Comparison of ENCODE assay signal across 8 mouse cellular contexts in genomic region chr5:91402339-91403211, GRCm38 (mm10). TPM values are rescaled to one million over a fixed set of nuclear protein-coding genes. Genes with fewer than 3 reads are reported as not detected.
DNase-seq lines count a peak whose midpoint lies in the region; ATAC-seq and TF ChIP-seq lines count a peak whose summit lies in the region.

TSS of gene Btc (minus strand) at chr5:91402994.

- TF ChIP-seq CTCF in hindbrain, postnatal 0 days (IDR thresholded peaks at IDR 0.05; ENCODE audit: low read depth): peak; percentile 51; the same call in 1 of the 2 replicates

- H3K4me1 ChIP-seq in hindbrain, postnatal 0 days (ENCODE audit: insufficient read depth, low read length): peaks cover 5% of the 10 kb centered on the region; the same call in 1 of the 2 replicates

- peak within 1 kb of the TSS; percentile 32 for H3K4me3 ChIP-seq in hindbrain, postnatal 0 days (ENCODE audit: low read length)

- H3K27ac ChIP-seq in hindbrain, postnatal 0 days: no peak within 1 kb of the TSS

- ATAC-seq in hindbrain, postnatal 0 days: peak; percentile 70; the same call in 1 of the 2 replicates
- ATAC-seq in megakaryocyte progenitor cell, adult 5-6 weeks (replicated peaks; ENCODE audit: poor library complexity): peak; percentile 84

- H3K9ac ChIP-seq in hindbrain, postnatal 0 days (replicated peaks; ENCODE audit: low read length): 0 out of 2 replicates have a peak within 1 kb of the TSS, but pooled peaks have one; percentile 15

- no peaks in the 10 kb centered on the region for H3K9me3 ChIP-seq in hindbrain, postnatal 0 days (ENCODE audit: low read length)

- peak within 1 kb of the TSS; percentile 53 for H3K4me2 ChIP-seq in hindbrain, postnatal 0 days (ENCODE audit: low read depth, low read length)

- no peaks in the 10 kb centered on the region for H3K27me3 ChIP-seq in hindbrain, postnatal 0 days (ENCODE audit: insufficient read depth, low read length)

- WGBS in hindbrain, postnatal 0 days: 15% methylated on average over 19 of the region's 19 CpGs

- no peaks in the 10 kb centered on the region for H3K36me3 ChIP-seq in hindbrain, postnatal 0 days (ENCODE audit: insufficient read depth, low read length)

- DNase-seq in MN1 (ENCODE audit: low spot score): peak; percentile 45
- peak; percentile 34 to 40 for DNase-seq in cerebellum, postnatal 25 days
- DNase-seq in gastrocnemius, adult 8-10 months (ENCODE audit: low spot score in 2 of 2): peak; percentile 79 to 83
- DNase-seq in hindbrain, postnatal 0 days (ENCODE audit: low spot score): peak; percentile 30
- peak; percentile 35 to 37 for DNase-seq in left cerebral cortex, adult 8-10 months (ENCODE audit: low spot score in 2 of 2)
- peak; percentile 39 to 58 for DNase-seq in right cerebral cortex, adult 2 months (ENCODE audit: low spot score in 2 of 2)
- DNase-seq in urinary bladder, postnatal 14 days (ENCODE audit: low spot score): peak; percentile 72

RNA-seq across cellular contexts. Expression of gene Btc, which starts in this region (rescaled TPM):
- 1 to 10 TPM in 2 of 4 experiments, under 1 TPM in 2; 0.21 to 1.3 (median 0.89) TPM for total RNA-seq in gastrocnemius, adult 8-10 months (2022)
- 0.14 and 0.58 TPM in 2 replicates for total RNA-seq in hindbrain, postnatal 0 days (2014; rRNA removed)
- 0.15 and 0.19 TPM in 2 replicates for polyA plus RNA-seq in hindbrain, postnatal 0 days (2015; fragmentation: Nextera tagmentation; extraction: Ambion mirVana)
- 1 to 10 TPM in 1 of 4 experiments, under 1 TPM in 3; 0.50 to 1.2 (median 0.77) TPM for total RNA-seq in left cerebral cortex, adult 8-10 months (2022)
- total RNA-seq in megakaryocyte progenitor cell, adult 5-6 weeks (2015): 0.17 and 0.25 TPM in 2 replicates
- 0.64 TPM in 1 of 2 replicates, not detected in the other for total RNA-seq in megakaryocyte progenitor cell, adult 5-6 weeks (2017)

Comparison
In these comparisons a context has a peak if more than half of its experiments do, and no peak if none do; other contexts are left out.
1. Peak in DNase-seq, ATAC-seq, H3K4me3 ChIP-seq, H3K9ac ChIP-seq and H3K4me2 ChIP-seq in hindbrain, postnatal 0 days; RNA of the gene not detected or under 1 TPM.
2. Peak in ATAC-seq in megakaryocyte progenitor cell, adult 5-6 weeks; RNA of the gene not detected or under 1 TPM.
3. DNase-seq: peak in every context shown above with its lines; median percentile 81 in gastrocnemius, adult 8-10 months; 72 in urinary bladder, postnatal 14 days; 48 in right cerebral cortex, adult 2 months; 45 in MN1; 37 in cerebellum, postnatal 25 days; 36 in left cerebral cortex, adult 8-10 months; 30 in hindbrain, postnatal 0 days.